Mouse (Mus musculus) heart, embryonic 14.5 days (tissue): ENCODE results near the gene Glt1d1. TPM values are rescaled to one million over a fixed set of nuclear protein-coding genes. Genes with fewer than 3 reads are reported as not detected.

Experiments used
- ATAC-seq: fragments of 200-750 bp; cut with Nextera tagmentation; 2 replicates; pipeline ENCODE4 v1.8.0; 2017; ENCODE audit warnings: low read depth, moderate TSS enrichment; ENCODE audit not compliant: insufficient number of reproducible peaks, insufficient read depth, low FRiP score
- H3K27ac ChIP-seq, 2 experiments: fragments of 200-500 bp in 1 of 2; fragments of 300-500 bp in 1 of 2; sonication (generic) in 1 of 2; replicated peaks in 1 of 2; 2 replicates each; pipeline ENCODE4 v1.5.1; 2012 to 2014; ENCODE audit warnings: low read depth in 2 of 2, low read length in 2 of 2, control low read depth in 1 of 2, mild to moderate bottlenecking in 1 of 2, mixed read lengths in 1 of 2; ENCODE audit not compliant: control insufficient read depth in 1 of 2, insufficient read depth in 1 of 2
- H3K27me3 ChIP-seq: fragments of 300-500 bp; sonication (generic); 2 replicates; pipeline ENCODE4 v1.6.1; 2014; ENCODE audit warnings: mild to moderate bottlenecking, low read length, control low read depth; ENCODE audit not compliant: control insufficient read depth, insufficient read depth
- H3K36me3 ChIP-seq: fragments of 300-500 bp; sonication (generic); 2 replicates; pipeline ENCODE4 v1.6.1; 2014; ENCODE audit warnings: mild to moderate bottlenecking, control low read depth, low read length, mixed read lengths; ENCODE audit not compliant: control insufficient read depth, insufficient read depth
- H3K4me1 ChIP-seq, 2 experiments: fragments of 200-500 bp in 1 of 2; fragments of 300-500 bp in 1 of 2; sonication (generic) in 1 of 2; 2 replicates each; pipeline ENCODE4 v1.6.1; 2012 to 2014; ENCODE audit warnings: low read length in 2 of 2, control low read depth in 1 of 2, mixed read lengths in 1 of 2; ENCODE audit not compliant: control insufficient read depth in 2 of 2, insufficient read depth in 2 of 2
- H3K4me2 ChIP-seq: fragments of 300-500 bp; sonication (generic); 2 replicates; pipeline ENCODE4 v1.6.1; 2014; ENCODE audit warnings: mild to moderate bottlenecking, low read length
- H3K4me3 ChIP-seq, 2 experiments: fragments of 200-500 bp in 1 of 2; fragments of 300-500 bp in 1 of 2; sonication (generic) in 1 of 2; 2 replicates each; pipeline ENCODE4 v1.5.1; 2012 to 2014; ENCODE audit warnings: low read length in 2 of 2, mild to moderate bottlenecking in 2 of 2, control low read depth in 1 of 2, low read depth in 1 of 2, moderate library complexity in 1 of 2; ENCODE audit not compliant: control insufficient read depth in 1 of 2, insufficient read depth in 1 of 2
- H3K9ac ChIP-seq: fragments of 300-500 bp; sonication (generic); 2 replicates; pipeline ENCODE4 v1.6.1; 2014; ENCODE audit warnings: mild to moderate bottlenecking, low read length
- H3K9me3 ChIP-seq: fragments of 300-500 bp; sonication (generic); 2 replicates; pipeline ENCODE4 v1.6.1; 2016; ENCODE audit warnings: low read length, control low read depth; ENCODE audit not compliant: control insufficient read depth
- WGBS: fragments of 180-500 bp; shearing (Covaris S2); extraction: QIAGEN DNeasy Blood & Tissue Kit; methylation state at CpG from one replicate; pipeline ENCODE4 v1.1.7; 2014; 5-methylcytosine and 5-hydroxymethylcytosine counted together
- polyA plus RNA-seq: library from polyadenylated mRNA; unstranded; fragments of >200 nt; fragmentation: Nextera tagmentation; extraction: Ambion mirVana; gene quantifications from 2 replicates; pipeline ENCODE4 v1.2.1, GENCODE M21; 2014

Gene Glt1d1
- polyA plus RNA-seq, 1 experiment from 2014 or later = not detected

- H3K4me1 ChIP-seq = no peaks in the 10 kb centered on the region
- no peak overlapping the region for H3K4me3 ChIP-seq
- H3K9me3 ChIP-seq = no peaks in the 10 kb centered on the region
- no peak for ATAC-seq
- 93% methylated on average over 5 of the region's 5 CpGs for WGBS
- H3K36me3 ChIP-seq = peaks cover 96% of the 10 kb centered on the region
- H3K27ac ChIP-seq = no peak overlapping the region
- H3K4me2 ChIP-seq = no peak overlapping the region
- H3K27me3 ChIP-seq = no peaks in the 10 kb centered on the region
- H3K9ac ChIP-seq = no peak overlapping the region
Observed at GRCm38 (mm10) chr5:127602996-127603395, 29.1 kb upstream of the Glt1d1 start.

- H3K4me3 ChIP-seq = no peak overlapping the region
- 78% methylated on average over 2 of the region's 2 CpGs for WGBS
- peaks cover 59% of the 10 kb centered on the region for H3K36me3 ChIP-seq
- H3K9ac ChIP-seq = no peak overlapping the region
- peaks cover 19 to 42% of the 10 kb centered on the region in 2 experiments for H3K4me1 ChIP-seq
- H3K9me3 ChIP-seq = no peaks in the 10 kb centered on the region
- no peak overlapping the region for H3K27ac ChIP-seq
- ATAC-seq = no peak
- H3K27me3 ChIP-seq = no peaks in the 10 kb centered on the region
- H3K4me2 ChIP-seq = no peak overlapping the region
Observed at GRCm38 (mm10) chr5:127607507-127607906, 24.6 kb upstream of the Glt1d1 start.

- Histone ChIP-seq H3K36me3 (peaks cover 42% of the 10 kb centered on the region), H3K4me3 (no peak overlapping the region), H3K9me3 (no peaks in the 10 kb centered on the region), H3K27me3 (no peaks in the 10 kb centered on the region), H3K27ac (peak overlapping the region; percentile 21 to 61; a peak in 2 of 4 replicates), H3K9ac (no peak overlapping the region), H3K4me2 (peak overlapping the region; percentile 40), H3K4me1 (peaks cover 19 to 46% of the 10 kb centered on the region in 2 experiments)
- WGBS = 37% methylated on average over 7 of the region's 7 CpGs
- peak; percentile 59; the same call in 1 of the 2 replicates for ATAC-seq
Observed at GRCm38 (mm10) chr5:127609191-127609714, 22.8 kb upstream of the Glt1d1 start.

- Histone ChIP-seq H3K36me3 (peaks cover 25% of the 10 kb centered on the region), H3K4me1 (peaks cover 26 to 60% of the 10 kb centered on the region in 2 experiments), H3K4me3 (no peak overlapping the region), H3K9me3 (no peaks in the 10 kb centered on the region), H3K27me3 (no peaks in the 10 kb centered on the region), H3K4me2 (peak overlapping the region; percentile 31), H3K27ac (peak overlapping the region; percentile 15 to 61; a peak in 2 of 4 replicates), H3K9ac (peak overlapping the region; percentile 27; the same call in 1 of the 2 replicates)
- peak; percentile 44; the same call in 1 of the 2 replicates for ATAC-seq
- WGBS = 45% methylated on average over 6 of the region's 6 CpGs
Observed at GRCm38 (mm10) chr5:127610787-127611509, 21.1 kb upstream of the Glt1d1 start.

GRCm38 (mm10) chr5:127611881-127612280 lies 20.2 kb upstream of the Glt1d1 start:
- no peak for ATAC-seq
- no peaks in the 10 kb centered on the region for H3K27me3 ChIP-seq
- no peak overlapping the region for H3K4me3 ChIP-seq
- 64% methylated on average over 1 of the region's 1 CpGs for WGBS
- H3K9me3 ChIP-seq = no peaks in the 10 kb centered on the region
- H3K4me2 ChIP-seq = peak overlapping the region; percentile 31
- H3K9ac ChIP-seq = no peak overlapping the region
- peaks cover 30 to 64% of the 10 kb centered on the region in 2 experiments for H3K4me1 ChIP-seq
- peak overlapping the region; percentile 31 to 61; a peak in 3 of 4 replicates for H3K27ac ChIP-seq
- peaks cover 18% of the 10 kb centered on the region for H3K36me3 ChIP-seq

- Histone ChIP-seq H3K4me3 (no peak overlapping the region), H3K4me2 (no peak overlapping the region), H3K4me1 (peaks cover 30 to 64% of the 10 kb centered on the region in 2 experiments), H3K36me3 (peaks cover 13% of the 10 kb centered on the region), H3K27ac (no peak overlapping the region), H3K9ac (no peak overlapping the region), H3K27me3 (no peaks in the 10 kb centered on the region), H3K9me3 (no peaks in the 10 kb centered on the region)
- 97% methylated on average over 6 of the region's 6 CpGs for WGBS
- ATAC-seq = no peak
Observed at GRCm38 (mm10) chr5:127612397-127612796, 19.7 kb upstream of the Glt1d1 start.

GRCm38 (mm10) chr5:127615459-127615858 lies 16.6 kb upstream of the Glt1d1 start:
- Histone ChIP-seq H3K27me3 (no peaks in the 10 kb centered on the region; the same call in 1 of the 2 replicates), H3K9me3 (no peaks in the 10 kb centered on the region), H3K4me1 (peaks cover 21 to 43% of the 10 kb centered on the region in 2 experiments), H3K27ac (no peak overlapping the region), H3K36me3 (no peaks in the 10 kb centered on the region), H3K4me2 (peak overlapping the region; percentile 94), H3K9ac (peak overlapping the region; percentile 97), H3K4me3 (peak overlapping the region in 1 of 2 experiments; percentile 98; a peak in 3 of 4 replicates)
- 83% methylated on average over 3 of the region's 3 CpGs for WGBS
- ATAC-seq = no peak
